Mouse (Mus musculus): ENCODE results near the gene Galnt18. TPM values are rescaled to one million over a fixed set of nuclear protein-coding genes. Genes with fewer than 3 reads are reported as not detected.

Galnt18 gene
- total RNA-seq (2021): 10 to 100 TPM; 55.7 to 62.1 TPM
- long read RNA-seq, experiment 1, transcript Galnt18-202 (11 exons, 2,530 nt): major isoform, 41 of 72 reads
- long read RNA-seq, experiment 1, partial matches to known transcripts: 0 of 72 reads
- long read RNA-seq, experiment 1, other reads (novel, unspliced or antisense): 31 of 72 reads
- long read RNA-seq, experiment 2, transcript Galnt18-202 (11 exons, 2,530 nt): major isoform, 75 of 144 reads
- long read RNA-seq, experiment 2, partial matches to known transcripts: 2 of 144 reads
- long read RNA-seq, experiment 2, other reads (novel, unspliced or antisense): 67 of 144 reads

DNA sequence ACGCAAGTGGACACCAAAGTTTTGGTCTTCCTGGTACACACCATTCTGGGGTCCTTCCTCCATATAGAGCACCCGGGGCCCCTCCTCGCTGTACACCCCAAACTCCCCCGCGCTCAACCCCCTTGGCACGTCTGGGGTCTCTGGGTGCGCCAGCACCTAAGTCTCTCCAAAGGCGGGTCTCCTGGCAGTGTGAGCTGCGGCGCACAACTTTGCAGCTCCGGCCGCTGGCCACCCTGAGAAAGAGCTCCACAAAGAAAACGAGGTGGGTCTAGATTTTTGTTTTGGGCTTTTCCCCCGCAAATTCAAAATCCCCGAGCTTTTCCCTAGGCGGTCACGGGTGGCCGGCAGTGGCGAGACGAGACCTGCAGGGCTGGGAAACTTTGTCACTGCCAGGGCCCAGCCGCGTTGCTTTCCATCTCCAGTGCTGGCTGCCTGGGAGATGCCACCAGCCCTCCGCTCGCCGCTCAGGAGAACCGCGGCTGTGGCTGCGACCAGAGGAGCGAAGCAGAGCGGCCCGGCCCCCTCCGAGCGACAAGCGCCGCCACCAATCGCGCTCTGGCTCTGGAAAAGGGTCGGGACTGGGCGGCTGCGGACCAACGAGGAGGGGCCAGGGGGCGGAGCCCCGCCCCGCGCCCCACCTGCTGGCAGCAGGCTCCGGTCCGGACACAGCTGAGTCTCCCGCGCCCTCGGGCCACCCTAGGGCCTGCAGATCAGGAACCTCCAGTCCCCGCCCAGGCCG lies at the start of gene Galnt18:
Gene Galnt18, minus strand, starts transcription at position 474 of the 739 bp plus-strand sequence.
- DNase-seq (ENCODE audit: low spot score in 2 of 2): peak; percentile 94
- TF ChIP-seq CTCF (conservative IDR thresholded peaks at IDR 0.05): peak; percentile 48
- peak within 1 kb of the TSS; percentile 92 for H3K27ac ChIP-seq
- peak within 1 kb of the TSS; percentile 84 for H3K4me3 ChIP-seq

DNA sequence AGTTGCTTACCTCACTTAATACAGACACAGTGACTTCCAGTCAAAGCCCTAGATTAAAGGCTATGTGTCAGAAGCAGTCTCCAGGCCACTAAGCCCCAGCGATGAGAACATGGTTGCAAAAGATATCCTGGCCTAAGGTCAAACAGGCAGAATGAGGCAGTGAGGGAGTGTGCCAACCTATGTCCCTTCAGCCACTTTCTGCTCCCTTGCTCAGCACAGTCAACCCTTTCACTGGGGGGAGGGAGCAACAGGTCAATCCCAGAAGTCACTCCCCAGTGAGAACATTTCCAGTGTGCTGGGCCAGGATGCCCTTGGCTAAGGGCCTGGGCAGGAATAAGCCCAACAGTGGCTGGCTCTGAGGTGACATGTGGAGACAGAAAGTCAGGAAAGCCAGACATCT lies 47.6 kb upstream of the Galnt18 start:
- no peak for DNase-seq (ENCODE audit: low spot score in 2 of 2)
- no peak overlapping the region for H3K4me3 ChIP-seq

DNA sequence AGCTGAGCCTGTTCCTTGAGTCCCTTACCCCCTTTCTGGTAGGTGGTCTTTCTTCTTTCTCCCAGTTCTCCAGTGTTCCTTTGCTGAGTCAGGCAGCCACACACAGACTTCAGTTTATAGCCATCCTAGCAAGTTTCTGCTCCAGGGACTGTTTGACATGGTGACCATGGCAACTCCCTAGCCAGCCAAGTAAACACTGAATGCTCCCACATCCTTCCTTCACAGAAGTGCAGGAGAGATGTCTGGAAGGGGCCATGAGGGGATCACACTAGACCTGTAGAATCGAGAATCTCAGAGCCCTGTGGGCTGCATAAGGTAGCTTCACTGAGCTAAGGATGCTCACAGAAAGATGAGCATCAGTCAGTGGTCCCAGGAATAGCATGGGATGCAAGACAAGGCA lies 33.3 kb upstream of the Galnt18 start:
- TF ChIP-seq CTCF (conservative IDR thresholded peaks at IDR 0.05): no peak
- no peak for DNase-seq (ENCODE audit: low spot score in 2 of 2)
- H3K27ac ChIP-seq: peak overlapping the region; percentile 80; the same call in 1 of the 2 replicates
- H3K4me3 ChIP-seq: no peak overlapping the region

More for the DNA sequence above, 47.6 kb upstream of the Galnt18 start:
- no peak overlapping the region for H3K27ac ChIP-seq
- TF ChIP-seq CTCF (conservative IDR thresholded peaks at IDR 0.05): no peak

DNA sequence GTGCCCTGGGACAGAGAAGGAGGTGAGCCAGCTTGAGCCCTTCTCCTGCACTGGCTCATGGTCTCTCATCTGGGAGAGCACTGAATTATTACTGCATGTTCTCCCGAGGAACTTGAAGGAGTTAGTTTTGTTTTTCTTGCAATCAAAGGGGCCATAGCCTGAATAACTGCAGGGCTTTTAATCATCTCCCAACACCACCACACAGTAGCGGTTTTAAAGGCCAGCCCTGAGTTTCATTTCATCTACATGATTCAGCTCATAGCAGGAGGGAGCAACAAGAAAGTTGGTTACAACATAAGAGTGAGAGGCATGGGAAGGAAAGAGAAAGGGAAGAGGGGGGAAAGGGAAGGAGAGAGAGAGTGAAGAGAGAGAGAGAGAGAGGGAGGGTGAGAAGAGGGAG lies 31.3 kb upstream of the Galnt18 start:
- Histone ChIP-seq H3K27ac (no peak overlapping the region), H3K4me3 (no peak overlapping the region)
- no peak for DNase-seq (ENCODE audit: low spot score in 2 of 2)
- no peak for TF ChIP-seq CTCF (conservative IDR thresholded peaks at IDR 0.05)

DNA sequence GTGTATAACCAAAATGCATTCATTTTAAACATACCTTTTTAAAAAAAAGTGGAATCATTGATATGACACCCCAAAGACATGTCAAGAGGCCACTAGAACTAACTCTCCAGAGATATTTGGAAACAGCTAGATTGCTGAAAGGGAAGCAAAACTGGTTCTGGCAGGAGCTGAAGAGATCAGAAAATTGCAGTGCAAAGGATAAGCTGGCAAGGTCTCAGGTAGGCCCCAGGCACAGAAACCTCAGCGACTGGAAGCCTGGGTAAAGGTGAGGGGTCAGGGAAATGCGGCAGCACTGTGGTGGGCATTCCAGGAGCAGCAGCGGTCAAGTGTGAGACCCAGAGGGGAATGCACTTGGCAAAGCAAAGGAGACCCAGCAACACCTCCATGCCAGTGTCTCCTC lies 30.0 kb upstream of the Galnt18 start:
- Histone ChIP-seq H3K4me3 (no peak overlapping the region), H3K27ac (no peak overlapping the region)
- TF ChIP-seq CTCF (conservative IDR thresholded peaks at IDR 0.05): no peak
- no peak for DNase-seq (ENCODE audit: low spot score in 2 of 2)

DNA sequence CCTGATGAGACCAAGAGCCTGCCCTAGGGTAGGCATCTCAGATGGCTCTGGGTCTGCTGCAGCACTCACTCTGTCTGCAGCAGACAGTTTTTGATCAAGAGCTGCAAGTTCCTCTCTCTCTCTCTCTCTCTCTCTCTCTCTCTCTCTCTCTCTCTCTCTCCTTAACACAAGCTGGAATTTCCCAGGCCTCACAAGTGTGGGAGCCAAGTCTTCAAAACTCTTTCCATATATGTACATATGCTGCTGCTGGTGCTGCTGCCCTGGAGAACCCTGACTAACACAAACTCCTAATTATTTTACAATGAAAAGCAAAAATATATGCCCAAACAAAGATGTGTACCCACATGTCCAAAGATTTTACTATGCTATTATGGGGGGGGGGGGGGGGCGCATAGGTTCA lies 26.3 kb upstream of the Galnt18 start:
- no peak overlapping the region for H3K27ac ChIP-seq
- H3K4me3 ChIP-seq: no peak overlapping the region
- no peak for DNase-seq (ENCODE audit: low spot score in 2 of 2)
- TF ChIP-seq CTCF (conservative IDR thresholded peaks at IDR 0.05): no peak

DNA sequence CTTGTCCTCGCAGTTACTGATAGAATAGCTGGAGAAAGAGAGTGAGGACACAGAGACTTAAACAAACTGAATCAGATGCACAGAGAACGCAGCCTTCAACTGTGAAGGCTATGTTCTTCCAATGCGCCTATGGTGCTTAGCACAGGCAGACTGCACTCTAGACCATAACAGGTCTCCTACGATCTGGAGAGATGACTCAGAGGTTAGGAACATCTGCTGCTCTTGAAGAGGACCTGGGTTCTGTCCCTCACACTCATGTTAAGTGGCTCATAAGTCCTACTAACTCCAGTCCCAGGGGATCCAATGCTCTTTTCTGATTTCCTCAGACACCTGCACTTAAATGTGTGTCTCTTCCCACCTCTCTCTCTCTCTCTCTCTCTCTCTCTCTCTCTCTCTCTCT lies 24.9 kb upstream of the Galnt18 start:
- Histone ChIP-seq H3K27ac (no peak overlapping the region), H3K4me3 (no peak overlapping the region)
- DNase-seq (ENCODE audit: low spot score in 2 of 2): no peak
- no peak for TF ChIP-seq CTCF (conservative IDR thresholded peaks at IDR 0.05)

DNA sequence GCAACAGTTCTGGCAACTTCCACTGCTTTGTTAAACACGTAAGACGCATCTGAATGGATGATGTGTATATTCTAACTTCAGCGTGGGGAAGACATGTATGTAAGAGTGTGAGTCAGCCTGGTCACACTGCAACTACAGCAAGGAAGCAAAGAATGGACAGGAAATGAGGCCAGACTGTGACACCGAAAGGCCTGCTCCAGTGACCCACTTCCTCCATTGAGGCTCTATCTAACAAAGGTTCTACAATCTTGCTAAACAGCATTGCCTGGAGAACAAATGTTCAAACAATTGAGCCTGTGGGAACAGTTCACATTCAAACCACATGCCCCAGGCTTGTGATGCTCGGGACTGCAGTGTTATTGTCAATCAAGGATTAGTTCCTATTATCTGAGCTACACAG lies 21.0 kb upstream of the Galnt18 start:
- DNase-seq (ENCODE audit: low spot score in 2 of 2): no peak
- TF ChIP-seq CTCF (conservative IDR thresholded peaks at IDR 0.05): no peak
- H3K4me3 ChIP-seq: no peak overlapping the region
- peak overlapping the region; percentile 32; the same call in 1 of the 2 replicates for H3K27ac ChIP-seq

DNA sequence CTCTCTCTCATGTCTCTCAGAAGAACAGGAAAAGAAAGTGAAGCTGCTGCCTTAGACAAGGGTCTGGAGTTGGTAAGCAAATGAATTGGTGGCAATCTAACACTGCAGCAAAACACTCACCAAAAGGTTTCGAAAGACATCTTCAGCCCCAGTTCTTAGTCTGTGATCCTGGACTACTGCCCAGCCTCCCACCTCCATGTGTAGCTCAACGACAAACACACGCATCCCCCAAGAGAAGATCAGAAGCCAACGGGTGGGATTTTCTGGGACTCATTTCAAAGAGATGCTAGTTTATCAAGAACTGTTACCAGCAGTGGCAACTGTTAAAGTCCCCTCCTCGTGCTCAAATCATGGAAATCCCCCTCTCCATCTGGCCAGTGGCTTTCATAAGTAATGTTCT lies 20.3 kb upstream of the Galnt18 start:
- no peak for DNase-seq (ENCODE audit: low spot score in 2 of 2)
- Histone ChIP-seq H3K27ac (peak overlapping the region; percentile 15; the same call in 1 of the 2 replicates), H3K4me3 (no peak overlapping the region)
- TF ChIP-seq CTCF (conservative IDR thresholded peaks at IDR 0.05): no peak

DNA sequence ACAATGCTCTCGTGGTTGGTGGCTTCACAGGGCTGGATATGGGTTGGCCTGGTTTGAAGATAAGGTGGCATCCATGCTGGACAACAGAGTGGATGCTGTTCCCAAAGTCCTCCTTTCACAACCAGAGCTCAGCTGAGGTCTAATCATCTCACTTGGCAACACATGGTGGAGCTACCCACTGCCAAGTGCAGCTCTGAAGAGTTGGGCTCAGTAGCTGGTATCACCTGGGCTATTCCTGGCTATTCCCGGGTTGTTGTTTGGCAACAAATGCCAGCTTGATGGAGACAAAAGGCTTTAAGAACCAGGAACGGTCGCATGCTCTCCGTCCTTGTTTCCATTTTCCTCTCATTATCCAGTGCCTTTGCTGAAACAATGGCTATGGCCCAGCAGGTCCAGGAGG lies 19.2 kb upstream of the Galnt18 start:
- no peak for TF ChIP-seq CTCF (conservative IDR thresholded peaks at IDR 0.05)
- Histone ChIP-seq H3K4me3 (no peak overlapping the region), H3K27ac (no peak overlapping the region)
- no peak for DNase-seq (ENCODE audit: low spot score in 2 of 2)

DNA sequence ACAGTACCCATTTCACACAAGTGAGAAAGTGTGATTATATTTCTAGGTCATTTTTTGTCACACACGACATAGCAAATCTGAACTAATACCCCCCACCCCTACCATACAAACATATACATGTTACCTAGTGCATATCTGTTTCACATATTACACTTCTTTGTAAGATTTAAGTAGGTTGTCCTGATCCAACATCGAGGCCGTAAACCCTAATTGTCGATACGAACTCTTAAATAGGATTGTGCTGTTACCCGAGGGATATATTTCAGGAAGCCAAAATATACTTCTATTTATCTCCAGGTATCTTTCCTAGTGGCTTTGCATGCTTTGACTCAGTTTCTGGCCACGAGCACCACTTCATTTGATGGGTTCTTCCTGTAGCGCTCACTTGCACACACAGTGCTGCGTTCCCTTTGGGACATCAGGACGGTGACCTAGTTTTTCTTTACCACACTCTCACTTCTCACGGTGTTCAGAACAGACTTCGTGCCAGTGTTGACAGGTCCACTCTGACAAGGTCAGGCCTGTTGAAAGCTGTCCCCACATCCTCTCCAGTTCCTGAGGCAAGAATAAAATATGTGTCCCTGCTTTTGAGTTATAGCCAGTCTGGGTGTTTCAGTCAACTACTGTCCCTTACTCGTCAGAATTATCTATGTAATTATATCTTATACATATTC lies 17.7 kb upstream of the Galnt18 start:
- no peak for DNase-seq (ENCODE audit: low spot score in 2 of 2)
- H3K4me3 ChIP-seq: no peak overlapping the region
- H3K27ac ChIP-seq: no peak overlapping the region
- no peak for TF ChIP-seq CTCF (conservative IDR thresholded peaks at IDR 0.05)

DNA sequence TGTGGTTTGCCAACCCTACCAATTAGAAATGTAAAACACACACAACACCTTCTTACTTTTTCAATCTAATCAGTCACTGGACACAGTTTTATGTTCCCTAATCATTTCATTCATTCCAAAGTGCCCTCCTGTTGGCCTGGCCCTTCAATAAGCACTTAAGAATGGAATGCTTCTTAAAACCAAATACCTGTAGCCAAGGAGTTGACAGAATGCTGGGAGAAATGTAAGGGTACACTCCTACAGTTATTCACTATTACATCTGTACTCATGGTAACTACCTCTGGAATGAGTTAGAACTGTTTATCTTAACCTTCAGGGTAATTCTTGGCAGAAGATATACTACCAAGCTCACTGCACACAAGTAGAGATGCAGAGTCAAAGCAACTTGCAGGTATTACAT lies 15.3 kb upstream of the Galnt18 start:
- TF ChIP-seq CTCF (conservative IDR thresholded peaks at IDR 0.05): no peak
- no peak overlapping the region for H3K4me3 ChIP-seq
- DNase-seq (ENCODE audit: low spot score in 2 of 2): no peak

DNA sequence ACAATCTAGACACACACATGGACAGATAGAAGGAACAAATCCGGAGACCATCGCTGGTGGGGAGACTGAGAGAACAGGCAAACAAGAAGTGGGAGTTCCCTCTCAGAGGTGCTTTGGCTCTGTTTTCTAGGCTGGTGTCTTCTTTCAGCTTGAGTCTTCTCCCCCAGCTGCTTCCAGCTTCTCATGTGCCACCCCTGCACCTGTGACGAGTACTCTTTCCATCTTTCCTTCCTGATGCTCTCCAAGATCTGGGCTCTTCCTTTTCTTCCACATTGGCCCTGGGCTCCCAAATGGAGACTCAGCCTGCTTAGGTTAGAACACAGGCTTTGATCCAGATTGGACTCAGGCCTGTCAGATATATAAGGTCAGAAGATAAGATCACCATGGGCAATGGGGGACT lies 12.4 kb upstream of the Galnt18 start:
- Histone ChIP-seq H3K4me3 (no peak overlapping the region), H3K27ac (no peak overlapping the region)
- DNase-seq (ENCODE audit: low spot score in 2 of 2): no peak
- TF ChIP-seq CTCF (conservative IDR thresholded peaks at IDR 0.05): no peak

More for the DNA sequence above, 15.3 kb upstream of the Galnt18 start:
- no peak overlapping the region for H3K27ac ChIP-seq
